Comparison of ENCODE assay signal across 25 mouse cellular contexts in the genomic region with DNA sequence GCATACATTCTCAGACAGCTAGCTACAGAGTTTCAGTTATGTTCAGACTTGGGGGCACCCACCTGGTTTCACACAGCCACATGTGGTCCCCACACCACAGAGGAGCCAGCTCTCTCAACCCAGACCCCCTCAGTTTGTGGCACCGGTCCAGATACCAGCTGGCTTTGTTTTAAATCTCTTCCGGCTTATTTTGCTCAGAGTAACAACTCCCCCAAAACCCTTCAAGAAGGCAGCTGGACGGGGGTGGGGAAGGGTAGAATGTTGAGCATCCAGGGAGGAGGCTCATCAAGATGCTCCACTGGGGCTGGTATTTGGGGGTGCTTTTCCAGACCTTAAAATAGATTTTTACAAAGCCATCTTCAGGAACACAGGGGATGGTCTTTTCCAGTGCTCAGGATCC. TPM values are rescaled to one million over a fixed set of nuclear protein-coding genes. Genes with fewer than 3 reads are reported as not detected.
DNase-seq lines count a peak whose midpoint lies in the region; ATAC-seq and TF ChIP-seq lines count a peak whose summit lies in the region.
"Had no signal": no experiment of that assay in that cellular context is flagged by ENCODE, and none has a peak within 500 bp of the region (broad histone marks: within the 10 kb centered on the region; RNA-seq: fewer than 3 reads in every experiment).

No protein-coding gene starts in this region.

- H3K27ac ChIP-seq in forebrain, embryonic 14.5 days (ENCODE audit: low read depth, low read length) = 0 out of 2 replicates have a peak overlapping the region, but pooled peaks have one; percentile 21
- H3K27ac ChIP-seq in forebrain, embryonic 12.5 days = no peak overlapping the region
- H3K27ac ChIP-seq in layer of hippocampus, adult 2 months = no peak overlapping the region
- peak overlapping the region; percentile 93 for H3K27ac ChIP-seq in olfactory bulb, adult 2 months (ENCODE audit: insufficient read depth, low read depth, low read length)
- no peak overlapping the region for H3K27ac ChIP-seq in liver, embryonic 11.5 days (ENCODE audit: low read depth, low read length)
- H3K27ac ChIP-seq: embryonic facial prominence, embryonic 13.5 days; heart, embryonic 10.5 days; intestine, embryonic 15.5 days; macrophage; stomach, embryonic 15.5 days had no signal

- H3K36me3 ChIP-seq in forebrain, embryonic 14.5 days (ENCODE audit: control insufficient read depth, insufficient read depth, low read length) = no peaks in the 10 kb centered on the region
- H3K36me3 ChIP-seq in forebrain, embryonic 12.5 days (replicated peaks) = no peaks in the 10 kb centered on the region
- no peaks in the 10 kb centered on the region for H3K36me3 ChIP-seq in liver, embryonic 11.5 days (ENCODE audit: control insufficient read depth, insufficient read depth, low read length)
- H3K36me3 ChIP-seq: embryonic facial prominence, embryonic 13.5 days; heart, embryonic 10.5 days; intestine, embryonic 15.5 days; stomach, embryonic 15.5 days had no signal

- TF ChIP-seq CTCF in layer of hippocampus, adult 2 months (conservative IDR thresholded peaks at IDR 0.05) = no peak
- no peak for TF ChIP-seq CTCF in brain, embryonic 14.5 days (IDR thresholded peaks at IDR 0.05; ENCODE audit: borderline replicate concordance, extremely low read depth, insufficient read depth, insufficient read length)
- TF ChIP-seq CTCF in olfactory bulb, adult 2 months (IDR thresholded peaks at IDR 0.05; ENCODE audit: insufficient read depth, low read depth, low read length) = no peak

- no peak overlapping the region for H3K9ac ChIP-seq in forebrain, embryonic 14.5 days (ENCODE audit: low read length)
- no peak overlapping the region for H3K9ac ChIP-seq in forebrain, embryonic 12.5 days
- no peak overlapping the region for H3K9ac ChIP-seq in liver, embryonic 11.5 days (ENCODE audit: low read depth, low read length)
- H3K9ac ChIP-seq: embryonic facial prominence, embryonic 13.5 days; intestine, embryonic 15.5 days; stomach, embryonic 15.5 days had no signal

- H3K4me3 ChIP-seq in forebrain, embryonic 14.5 days (ENCODE audit: low read depth, low read length) = no peak overlapping the region
- no peak overlapping the region for H3K4me3 ChIP-seq in forebrain, embryonic 12.5 days (replicated peaks)
- no peak overlapping the region for H3K4me3 ChIP-seq in layer of hippocampus, adult 2 months
- H3K4me3 ChIP-seq in olfactory bulb, adult 2 months (ENCODE audit: insufficient read depth, low read depth, low read length) = no peak overlapping the region
- no peak overlapping the region for H3K4me3 ChIP-seq in liver, embryonic 11.5 days (ENCODE audit: low read depth, low read length)
- H3K4me3 ChIP-seq: embryonic facial prominence, embryonic 13.5 days; heart, embryonic 10.5 days; intestine, embryonic 15.5 days; stomach, embryonic 15.5 days had no signal

- no peak for ATAC-seq in forebrain, embryonic 14.5 days
- ATAC-seq in forebrain, embryonic 12.5 days (ENCODE audit: low FRiP score) = no peak
- no peak for ATAC-seq in liver, embryonic 11.5 days (replicated peaks; ENCODE audit: low FRiP score)
- ATAC-seq: forebrain, embryonic 16.5 days; hindbrain, embryonic 16.5 days; intestine, embryonic 15.5 days had no signal

- peak; percentile 38 for DNase-seq in forebrain, embryonic 14.5 days (ENCODE audit: low spot score)
- DNase-seq in layer of hippocampus, adult 2 months (ENCODE audit: low spot score in 2 of 2) = peak; percentile 26 to 42
- DNase-seq in layer of hippocampus, postnatal 10 days (ENCODE audit: low spot score in 2 of 2) = no peak
- DNase-seq in brain, embryonic 14.5 days (ENCODE audit: low read depth) = peak; percentile 46
- DNase-seq in ovary, postnatal 10 days (ENCODE audit: low spot score) = no peak
- no peak for DNase-seq in liver, embryonic 11.5 days (ENCODE audit: low spot score)
- DNase-seq: cerebellum, adult 11 months; cerebellum, postnatal 14 days; gastrocnemius, postnatal 10 days; heart, postnatal 4 days; kidney, adult 8-10 months; kidney, postnatal 10 days; liver; thymus, adult 18-20 months; thymus, postnatal 4 days had no signal

- H3K9me3 ChIP-seq in forebrain, embryonic 14.5 days (replicated peaks; ENCODE audit: control insufficient read depth, low read length) = no peaks in the 10 kb centered on the region
- H3K9me3 ChIP-seq in forebrain, embryonic 12.5 days = no peaks in the 10 kb centered on the region
- no peaks in the 10 kb centered on the region for H3K9me3 ChIP-seq in liver, embryonic 11.5 days (ENCODE audit: control insufficient read depth, low read length)
- H3K9me3 ChIP-seq: embryonic facial prominence, embryonic 13.5 days; heart, embryonic 10.5 days; intestine, embryonic 15.5 days; stomach, embryonic 15.5 days had no signal

- no peaks in the 10 kb centered on the region for H3K27me3 ChIP-seq in forebrain, embryonic 14.5 days (replicated peaks; ENCODE audit: control insufficient read depth, insufficient read depth, low read length)
- no peaks in the 10 kb centered on the region for H3K27me3 ChIP-seq in forebrain, embryonic 12.5 days
- H3K27me3 ChIP-seq in liver, embryonic 11.5 days (replicated peaks; ENCODE audit: control insufficient read depth, insufficient read depth, low read length) = no peaks in the 10 kb centered on the region
- H3K27me3 ChIP-seq: intestine, embryonic 15.5 days; stomach, embryonic 15.5 days had no signal

- H3K4me2 ChIP-seq in forebrain, embryonic 14.5 days (ENCODE audit: low read length) = no peak overlapping the region
- H3K4me2 ChIP-seq in forebrain, embryonic 12.5 days = no peak overlapping the region
- no peak overlapping the region for H3K4me2 ChIP-seq in liver, embryonic 11.5 days
- H3K4me2 ChIP-seq: embryonic facial prominence, embryonic 13.5 days; intestine, embryonic 15.5 days; stomach, embryonic 15.5 days had no signal

- 42% methylated on average over 3 of the region's 3 CpGs for WGBS in forebrain, embryonic 14.5 days
- 69% methylated on average over 3 of the region's 3 CpGs for WGBS in forebrain, embryonic 12.5 days
- 26% methylated on average over 3 of the region's 3 CpGs for WGBS in olfactory bulb, adult 2 months
- WGBS in liver, embryonic 11.5 days = 75% methylated on average over 3 of the region's 3 CpGs

- H3K4me1 ChIP-seq in forebrain, embryonic 14.5 days (ENCODE audit: control insufficient read depth, insufficient read depth, low read length) = peaks cover 22% of the 10 kb centered on the region
- peaks cover 33% of the 10 kb centered on the region for H3K4me1 ChIP-seq in forebrain, embryonic 12.5 days
- peaks cover 63% of the 10 kb centered on the region for H3K4me1 ChIP-seq in olfactory bulb, adult 2 months (ENCODE audit: control insufficient read depth, insufficient read depth, low read length)
- peaks cover 5% of the 10 kb centered on the region for H3K4me1 ChIP-seq in liver, embryonic 11.5 days (replicated peaks; ENCODE audit: control insufficient read depth, insufficient read depth, low read length)
- H3K4me1 ChIP-seq: intestine, embryonic 15.5 days had no signal

- no peak for TF ChIP-seq POLR2A in brain, embryonic 14.5 days (IDR thresholded peaks at IDR 0.05; ENCODE audit: borderline replicate concordance, extremely low read depth, insufficient read depth, insufficient read length, poor library complexity, severe bottlenecking)
- TF ChIP-seq POLR2A in olfactory bulb, adult 2 months (IDR thresholded peaks at IDR 0.05; ENCODE audit: insufficient read depth, low read depth, low read length) = no peak

RNA-seq across cellular contexts. Expression of a gene that starts 24.1 kb away (rescaled TPM):
- polyA plus RNA-seq in forebrain, embryonic 14.5 days (2014; fragmentation: Nextera tagmentation; extraction: Ambion mirVana) = 8.1 and 9.0 TPM in 2 replicates
- polyA plus RNA-seq in forebrain, embryonic 12.5 days (2016; fragmentation: Nextera tagmentation; extraction: Ambion mirVana) = 6.2 and 7.3 TPM in 2 replicates
- 10 to 100 TPM; 25.9 to 30.0 TPM for total RNA-seq in layer of hippocampus, adult 2 months (2021)
- total RNA-seq in layer of hippocampus, postnatal 10 days (2021) = 10 to 100 TPM; 31.3 to 31.9 TPM
- polyA plus RNA-seq in brain, embryonic 14.5 days (2012; rRNA removed) = 21.8 and 39.8 TPM in 2 replicates
- not detected in 2 replicates for polyA plus RNA-seq in olfactory bulb, adult 2 months (2012; ENCODE audit: insufficient read depth, insufficient read length, low replicate concordance, missing spikeins)
- 0.66 and 1.1 TPM in 2 replicates for polyA plus RNA-seq in liver, embryonic 11.5 days (2014; fragmentation: Nextera tagmentation; extraction: Ambion mirVana)
- total RNA-seq: granulocyte monocyte progenitor cell, adult 5-6 weeks had no signal

RNA-seq across cellular contexts. Expression of a gene that starts 46.1 kb away (rescaled TPM):
- 36.5 and 41.4 TPM in 2 replicates for polyA plus RNA-seq in forebrain, embryonic 14.5 days (2014; fragmentation: Nextera tagmentation; extraction: Ambion mirVana)
- 36.3 and 38.3 TPM in 2 replicates for polyA plus RNA-seq in forebrain, embryonic 12.5 days (2016; fragmentation: Nextera tagmentation; extraction: Ambion mirVana)
- total RNA-seq in layer of hippocampus, adult 2 months (2021) = 10 to 100 TPM in 1 of 2 experiments, 1 to 10 TPM in 1; 9.4 to 12.6 TPM
- 10 to 100 TPM; 12.8 to 13.0 TPM for total RNA-seq in layer of hippocampus, postnatal 10 days (2021)
- 31.2 and 32.6 TPM in 2 replicates for polyA plus RNA-seq in brain, embryonic 14.5 days (2012; rRNA removed)
- polyA plus RNA-seq in olfactory bulb, adult 2 months (2012; ENCODE audit: insufficient read depth, insufficient read length, low replicate concordance, missing spikeins) = not detected in 2 replicates
- polyA plus RNA-seq in liver, embryonic 11.5 days (2014; fragmentation: Nextera tagmentation; extraction: Ambion mirVana) = 16.2 and 17.7 TPM in 2 replicates

RNA-seq across cellular contexts. Expression of a gene that starts 47.4 kb away (rescaled TPM):
- 120 and 123 TPM in 2 replicates for polyA plus RNA-seq in forebrain, embryonic 14.5 days (2014; fragmentation: Nextera tagmentation; extraction: Ambion mirVana)
- polyA plus RNA-seq in forebrain, embryonic 12.5 days (2016; fragmentation: Nextera tagmentation; extraction: Ambion mirVana) = 110 and 117 TPM in 2 replicates
- total RNA-seq in layer of hippocampus, adult 2 months (2021) = 10 to 100 TPM; 46.4 to 47.1 TPM
- total RNA-seq in layer of hippocampus, postnatal 10 days (2021) = 10 to 100 TPM; 47.7 to 50.8 TPM
- polyA plus RNA-seq in brain, embryonic 14.5 days (2012; rRNA removed) = 160 and 212 TPM in 2 replicates
- polyA plus RNA-seq in olfactory bulb, adult 2 months (2012; ENCODE audit: insufficient read depth, insufficient read length, low replicate concordance, missing spikeins) = not detected in 2 replicates
- 83.1 and 92.6 TPM in 2 replicates for polyA plus RNA-seq in liver, embryonic 11.5 days (2014; fragmentation: Nextera tagmentation; extraction: Ambion mirVana)

Comparison
In these comparisons a context has a peak if more than half of its experiments do, and no peak if none do; other contexts are left out.
1. DNase-seq: peak in forebrain, embryonic 14.5 days (single experiment), layer of hippocampus, adult 2 months (2 of 2) and brain, embryonic 14.5 days (single experiment); none in layer of hippocampus, postnatal 10 days (0 of 2), ovary, postnatal 10 days (single experiment) and liver, embryonic 11.5 days (single experiment).
2. H3K27ac ChIP-seq: peak in forebrain, embryonic 14.5 days (single experiment) and olfactory bulb, adult 2 months (single experiment); none in forebrain, embryonic 12.5 days (single experiment), layer of hippocampus, adult 2 months (single experiment) and liver, embryonic 11.5 days (single experiment).
3. RNA of a gene that starts 46.1 kb away (polyA plus RNA-seq): 36.5 to 41.4 TPM in forebrain, embryonic 14.5 days, 36.3 to 38.3 TPM in forebrain, embryonic 12.5 days, 31.2 to 32.6 TPM in brain, embryonic 14.5 days and 16.2 to 17.7 TPM in liver, embryonic 11.5 days; not detected in olfactory bulb, adult 2 months; every median in the first group is over 10 times any median in the second.
4. RNA of a gene that starts 47.4 kb away (polyA plus RNA-seq): 160 to 212 TPM in brain, embryonic 14.5 days, 120 to 123 TPM in forebrain, embryonic 14.5 days, 110 to 117 TPM in forebrain, embryonic 12.5 days and 83.1 to 92.6 TPM in liver, embryonic 11.5 days; not detected in olfactory bulb, adult 2 months; every median in the first group is over 10 times any median in the second.